Mouse (Mus musculus): ENCODE results near the gene Chmp6. TPM values are rescaled to one million over a fixed set of nuclear protein-coding genes. Genes with fewer than 3 reads are reported as not detected.

Gene Chmp6
- total and polyA plus RNA-seq, 3 experiments = 8.4 to 53.1 (median 28.5) TPM

DNA sequence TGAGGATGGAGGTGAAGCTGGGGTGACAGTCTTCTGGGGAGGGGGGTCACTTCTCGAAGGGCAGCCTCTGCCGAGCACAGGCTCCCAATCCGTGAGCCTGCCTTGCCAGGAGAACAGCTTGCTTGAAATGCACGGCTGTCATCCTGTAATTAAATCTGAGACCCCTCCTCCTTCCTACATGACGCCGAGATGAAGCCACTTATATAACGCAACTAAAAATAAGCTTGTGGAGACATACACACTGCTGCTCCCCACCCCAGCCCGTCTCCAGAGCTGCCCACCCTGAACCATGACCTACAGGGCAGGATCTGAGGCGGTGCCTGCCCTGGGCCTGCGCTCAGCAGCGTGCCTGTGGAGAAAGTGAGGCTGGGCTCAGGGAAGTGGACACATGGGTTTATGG, 26.9 kb downstream of the Chmp6 start:
- H3K4me1 ChIP-seq (ENCODE audit: insufficient read depth, low read depth, low read length) = peaks cover 38% of the 10 kb centered on the region
- no peak overlapping the region for H3K4me3 ChIP-seq (ENCODE audit: low read depth, low read length)
- H3K9me3 ChIP-seq (replicated peaks) = no peaks in the 10 kb centered on the region
- ATAC-seq (ENCODE audit: extremely low read depth, insufficient number of reproducible peaks, low FRiP score, poor library complexity, severe bottlenecking) (no peak), DNase-seq (ENCODE audit: low spot score) (no peak)
- no peak for TF ChIP-seq CTCF (IDR thresholded peaks at IDR 0.05; ENCODE audit: low read depth, low read length)
- no peak for TF ChIP-seq GATA1 (IDR thresholded peaks at IDR 0.05; ENCODE audit: borderline replicate concordance, low read length)
- TF ChIP-seq GATA2 (IDR thresholded peaks at IDR 0.05; ENCODE audit: borderline replicate concordance, low read depth, low read length) = no peak
- TF ChIP-seq TAL1 (conservative IDR thresholded peaks at IDR 0.05; ENCODE audit: low read depth, low read length) = no peak
- no peak for TF ChIP-seq POLR2AphosphoS5 (IDR thresholded peaks at IDR 0.05; ENCODE audit: insufficient replicate concordance, low read depth, low read length)
- H3K36me3 ChIP-seq (replicated peaks) = no peaks in the 10 kb centered on the region
- peaks cover 86% of the 10 kb centered on the region for H3K27me3 ChIP-seq (ENCODE audit: insufficient read depth, low read length)

DNA sequence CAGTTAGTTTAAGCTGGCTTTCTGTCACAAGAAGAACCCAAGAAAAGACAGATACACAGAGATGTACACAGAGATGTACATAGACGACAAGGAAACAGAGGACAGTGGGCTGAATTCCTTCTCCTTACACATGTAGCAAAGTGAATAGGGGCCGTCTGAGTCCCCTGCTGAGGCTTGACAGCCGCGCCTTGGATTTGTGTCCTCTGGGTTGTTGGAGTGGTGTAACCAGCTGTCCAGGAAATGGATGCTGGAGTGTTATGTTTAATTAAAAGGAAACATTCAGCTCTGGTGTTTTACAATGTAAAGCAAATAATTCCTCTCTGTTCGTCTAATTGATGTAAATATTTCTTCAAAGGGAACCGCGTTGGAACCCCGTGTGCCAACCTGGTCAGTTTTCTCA, 28.6 kb downstream of the Chmp6 start:
- Histone ChIP-seq H3K4me3 (ENCODE audit: low read depth, low read length) (peak overlapping the region; percentile 76; the same call in 1 of the 2 replicates), H3K9me3 (replicated peaks) (no peaks in the 10 kb centered on the region), H3K4me1 (ENCODE audit: insufficient read depth, low read depth, low read length) (peaks cover 38% of the 10 kb centered on the region), H3K36me3 (replicated peaks) (no peaks in the 10 kb centered on the region), H3K27me3 (ENCODE audit: insufficient read depth, low read length) (peaks cover 88% of the 10 kb centered on the region)
- no peak for DNase-seq (ENCODE audit: low spot score)
- no peak for TF ChIP-seq TAL1 (conservative IDR thresholded peaks at IDR 0.05; ENCODE audit: low read depth, low read length)
- no peak for TF ChIP-seq GATA2 (IDR thresholded peaks at IDR 0.05; ENCODE audit: borderline replicate concordance, low read depth, low read length)
- no peak for TF ChIP-seq CTCF (IDR thresholded peaks at IDR 0.05; ENCODE audit: low read depth, low read length)
- TF ChIP-seq POLR2AphosphoS5 (IDR thresholded peaks at IDR 0.05; ENCODE audit: insufficient replicate concordance, low read depth, low read length) = no peak
- no peak for TF ChIP-seq GATA1 (IDR thresholded peaks at IDR 0.05; ENCODE audit: borderline replicate concordance, low read length)
- ATAC-seq (ENCODE audit: extremely low read depth, insufficient number of reproducible peaks, low FRiP score, poor library complexity, severe bottlenecking) = no peak

DNA sequence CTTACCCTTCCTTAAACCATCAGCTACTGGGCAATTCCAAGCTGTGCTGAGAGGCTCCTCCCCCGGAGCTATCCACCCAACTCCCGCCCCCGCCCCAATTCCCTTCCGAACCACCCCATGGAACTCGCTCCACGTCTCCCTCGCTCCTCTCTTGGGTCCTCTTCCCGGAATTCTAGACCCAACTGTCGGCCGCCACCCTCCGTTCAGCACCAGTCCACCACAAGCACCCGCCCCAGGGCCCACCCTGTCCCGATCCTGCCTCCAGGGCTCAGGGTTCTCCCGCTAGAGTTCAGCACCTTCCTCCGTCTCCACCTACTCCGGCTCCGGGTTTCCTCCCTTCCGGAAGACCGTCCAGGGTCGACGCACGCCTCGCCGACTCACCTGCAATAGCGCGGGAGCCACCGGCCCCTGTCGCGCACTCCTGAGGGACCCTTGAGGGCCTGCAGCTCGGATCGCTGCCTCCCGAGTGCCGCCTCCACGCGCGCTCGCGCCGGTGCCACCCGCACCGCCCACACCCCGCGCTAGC, 29.0 kb downstream of the Chmp6 start:
- H3K4me3 ChIP-seq (ENCODE audit: low read depth, low read length) = peak overlapping the region; percentile 76

DNA sequence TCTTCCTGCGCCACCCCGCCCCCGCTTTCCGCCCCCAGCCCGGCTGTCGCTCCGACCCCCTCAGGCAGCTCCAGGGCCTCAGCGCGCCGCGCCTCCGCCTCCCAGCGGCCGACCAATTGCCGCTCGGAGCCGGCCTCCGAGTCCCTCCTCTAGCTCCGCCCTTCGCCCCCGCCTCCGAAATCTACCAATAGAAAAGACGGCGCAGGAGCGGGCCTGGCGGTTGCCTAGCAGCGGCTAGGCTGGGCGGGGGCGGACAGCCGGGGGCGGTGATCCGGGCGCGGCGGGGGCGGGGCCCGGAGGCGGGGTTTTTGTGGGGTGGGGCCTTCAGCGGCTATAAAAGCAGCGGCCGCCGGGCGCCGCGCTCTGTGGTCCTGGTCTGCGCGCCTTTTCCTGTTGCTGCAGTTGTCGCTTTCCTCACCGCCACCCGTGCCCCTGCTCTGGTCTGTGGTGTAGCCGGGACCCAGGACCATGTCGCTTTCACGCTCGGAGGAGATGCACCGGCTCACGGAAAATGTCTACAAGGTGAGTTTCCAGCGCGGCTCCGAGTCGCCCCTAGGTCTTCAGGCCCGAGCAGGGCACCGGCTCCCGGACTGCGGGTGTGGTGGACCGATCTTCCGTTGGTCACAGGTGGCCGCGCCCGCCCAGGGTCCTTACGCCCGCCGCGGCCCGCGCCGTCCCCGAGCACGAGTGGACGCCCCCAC, 29.6 kb downstream of the Chmp6 start, which contains the start of gene Baiap2:
Gene Baiap2 (plus strand): TSS at position 37 of the 701 bp plus-strand sequence.
- Histone ChIP-seq H3K4me1 (ENCODE audit: insufficient read depth, low read depth, low read length) (peaks cover 34% of the 10 kb centered on the region), H3K36me3 (replicated peaks) (no peaks in the 10 kb centered on the region), H3K9me3 (replicated peaks) (no peaks in the 10 kb centered on the region), H3K27me3 (ENCODE audit: insufficient read depth, low read length) (peaks cover 90% of the 10 kb centered on the region), H3K4me3 (ENCODE audit: low read depth, low read length) (peak within 1 kb of the TSS; percentile 76)
- peak; percentile 98 for ATAC-seq (ENCODE audit: extremely low read depth, insufficient number of reproducible peaks, low FRiP score, poor library complexity, severe bottlenecking)
- TF ChIP-seq CTCF (IDR thresholded peaks at IDR 0.05; ENCODE audit: low read depth, low read length) (no peak), TAL1 (conservative IDR thresholded peaks at IDR 0.05; ENCODE audit: low read depth, low read length) (no peak)
- DNase-seq (ENCODE audit: low spot score) = peak; percentile 100

More for the DNA sequence above, 29.0 kb downstream of the Chmp6 start:
- peak; percentile 80 for DNase-seq (ENCODE audit: low spot score)
- TF ChIP-seq CTCF (IDR thresholded peaks at IDR 0.05; ENCODE audit: low read depth, low read length) (no peak), TAL1 (conservative IDR thresholded peaks at IDR 0.05; ENCODE audit: low read depth, low read length) (no peak)
- no peaks in the 10 kb centered on the region for H3K9me3 ChIP-seq (replicated peaks)
- ATAC-seq (ENCODE audit: extremely low read depth, insufficient number of reproducible peaks, low FRiP score, poor library complexity, severe bottlenecking) = 0 out of 2 replicates have a peak, but pooled peaks have one; percentile 3
- H3K27me3 ChIP-seq (ENCODE audit: insufficient read depth, low read length) = peaks cover 89% of the 10 kb centered on the region
- no peaks in the 10 kb centered on the region for H3K36me3 ChIP-seq (replicated peaks)
- peaks cover 38% of the 10 kb centered on the region for H3K4me1 ChIP-seq (ENCODE audit: insufficient read depth, low read depth, low read length)

DNA sequence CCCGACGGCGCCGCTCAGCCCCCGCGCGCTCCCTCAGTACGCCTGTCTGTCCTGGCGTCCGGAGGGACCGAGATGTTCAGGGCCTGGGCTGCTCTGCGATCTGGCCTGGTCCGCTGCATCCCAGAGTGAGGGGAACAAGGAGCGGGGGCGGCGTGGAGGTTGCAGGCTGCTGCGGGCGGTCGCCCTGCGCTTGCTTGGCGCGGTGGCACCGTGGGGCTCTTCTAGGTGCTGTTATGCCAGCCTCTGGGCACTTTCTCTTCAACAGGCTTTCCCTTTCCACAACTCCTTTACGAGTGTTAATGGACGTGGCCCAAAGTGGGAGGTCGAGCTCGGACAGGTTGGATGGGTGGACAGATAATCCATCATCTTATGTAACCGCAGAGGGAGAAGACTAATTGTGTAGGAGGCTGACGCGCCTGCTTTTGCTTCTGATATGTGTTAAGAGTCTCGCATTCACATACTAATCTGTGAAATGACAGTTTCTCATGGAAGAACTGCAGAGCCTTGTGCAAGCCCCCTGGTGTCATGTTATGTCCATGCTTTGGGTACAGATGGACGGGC, 30.3 kb downstream of the Chmp6 start:
- peak; percentile 27 for DNase-seq (ENCODE audit: low spot score)
- Histone ChIP-seq H3K4me3 (ENCODE audit: low read depth, low read length) (peak overlapping the region; percentile 71), H3K9me3 (replicated peaks) (no peaks in the 10 kb centered on the region), H3K36me3 (replicated peaks) (no peaks in the 10 kb centered on the region), H3K27me3 (ENCODE audit: insufficient read depth, low read length) (peaks cover 90% of the 10 kb centered on the region), H3K4me1 (ENCODE audit: insufficient read depth, low read depth, low read length) (peaks cover 29% of the 10 kb centered on the region)
- ATAC-seq (ENCODE audit: extremely low read depth, insufficient number of reproducible peaks, low FRiP score, poor library complexity, severe bottlenecking) = no peak
- no peak for TF ChIP-seq GATA1 (IDR thresholded peaks at IDR 0.05; ENCODE audit: borderline replicate concordance, low read length)
- TF ChIP-seq TAL1 (conservative IDR thresholded peaks at IDR 0.05; ENCODE audit: low read depth, low read length) = no peak
- TF ChIP-seq POLR2AphosphoS5 (IDR thresholded peaks at IDR 0.05; ENCODE audit: insufficient replicate concordance, low read depth, low read length) = no peak
- TF ChIP-seq CTCF (IDR thresholded peaks at IDR 0.05; ENCODE audit: low read depth, low read length) = no peak
- TF ChIP-seq GATA2 (IDR thresholded peaks at IDR 0.05; ENCODE audit: borderline replicate concordance, low read depth, low read length) = no peak

DNA sequence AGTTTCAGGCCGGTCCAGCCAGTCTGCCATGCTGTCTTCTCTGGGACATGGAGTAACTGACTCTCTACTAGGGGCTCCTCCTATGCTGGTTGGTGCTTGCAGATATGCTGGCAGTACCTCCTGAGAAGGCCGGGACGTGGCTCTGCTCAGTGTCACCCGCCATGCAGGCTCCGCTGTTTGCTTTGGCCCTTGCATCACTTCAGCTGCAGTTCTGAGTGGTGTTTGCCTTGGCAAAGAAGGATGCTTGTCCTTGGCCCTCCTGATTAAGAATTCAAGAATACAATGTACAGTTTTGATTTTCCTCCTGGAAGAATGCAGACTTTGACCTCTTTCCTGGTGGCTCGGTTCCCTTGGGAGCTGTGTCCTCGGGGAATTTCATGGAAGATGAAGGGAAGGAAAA, 32.1 kb downstream of the Chmp6 start:
- Histone ChIP-seq H3K4me3 (ENCODE audit: low read depth, low read length) (no peak overlapping the region), H3K9me3 (replicated peaks) (no peaks in the 10 kb centered on the region), H3K4me1 (ENCODE audit: insufficient read depth, low read depth, low read length) (peaks cover 27% of the 10 kb centered on the region), H3K27me3 (ENCODE audit: insufficient read depth, low read length) (peaks cover 78% of the 10 kb centered on the region), H3K36me3 (replicated peaks) (no peaks in the 10 kb centered on the region)
- DNase-seq (ENCODE audit: low spot score) (no peak), ATAC-seq (ENCODE audit: extremely low read depth, insufficient number of reproducible peaks, low FRiP score, poor library complexity, severe bottlenecking) (no peak)
- TF ChIP-seq TAL1 (conservative IDR thresholded peaks at IDR 0.05; ENCODE audit: low read depth, low read length) (no peak), GATA1 (IDR thresholded peaks at IDR 0.05; ENCODE audit: borderline replicate concordance, low read length) (no peak), CTCF (IDR thresholded peaks at IDR 0.05; ENCODE audit: low read depth, low read length) (no peak), POLR2AphosphoS5 (IDR thresholded peaks at IDR 0.05; ENCODE audit: insufficient replicate concordance, low read depth, low read length) (no peak), GATA2 (IDR thresholded peaks at IDR 0.05; ENCODE audit: borderline replicate concordance, low read depth, low read length) (no peak)
